Mouse (Mus musculus) inflammation-experienced regulatory T-cells, adult 6 months (primary cell): ENCODE data around the gene Tspan4. TPM values are rescaled to one million over a fixed set of nuclear protein-coding genes. Genes with fewer than 3 reads are reported as not detected.

Source experiments
- ATAC-seq: one replicate; pipeline ENCODE4 v1.8.0; 2017
- polyA plus RNA-seq, 3 experiments: library from polyadenylated mRNA; unstranded; fragments of 100-300 nt; shearing (Covaris generic); gene quantifications; one replicate each; pipeline ENCODE4 v1.2.1; 2017

Gene Tspan4
- polyA plus RNA-seq, 3 experiments from 2014 or later = 1.8 to 3.0 (median 2.4) TPM

DNA sequence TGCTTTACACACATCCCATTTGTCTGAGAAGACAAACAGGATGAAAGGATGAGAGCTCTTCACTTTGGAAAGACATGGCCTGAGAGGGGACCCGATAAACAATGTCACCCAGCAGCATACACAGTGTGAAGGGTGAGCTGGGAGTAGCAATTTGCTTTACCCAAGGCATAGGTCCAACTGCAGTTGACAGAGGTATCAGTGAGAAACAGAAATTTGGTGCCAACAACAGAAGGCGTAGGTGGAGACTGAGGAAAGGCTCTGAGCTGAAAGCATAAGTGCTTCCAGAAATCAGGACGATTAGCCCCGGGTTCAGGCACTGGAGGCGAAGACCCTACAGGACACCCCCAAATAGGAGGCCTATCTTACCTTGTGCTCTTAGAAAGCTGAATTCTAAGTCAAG is 35.2 kb downstream of the Tspan4 start:
- ATAC-seq = no peak

DNA sequence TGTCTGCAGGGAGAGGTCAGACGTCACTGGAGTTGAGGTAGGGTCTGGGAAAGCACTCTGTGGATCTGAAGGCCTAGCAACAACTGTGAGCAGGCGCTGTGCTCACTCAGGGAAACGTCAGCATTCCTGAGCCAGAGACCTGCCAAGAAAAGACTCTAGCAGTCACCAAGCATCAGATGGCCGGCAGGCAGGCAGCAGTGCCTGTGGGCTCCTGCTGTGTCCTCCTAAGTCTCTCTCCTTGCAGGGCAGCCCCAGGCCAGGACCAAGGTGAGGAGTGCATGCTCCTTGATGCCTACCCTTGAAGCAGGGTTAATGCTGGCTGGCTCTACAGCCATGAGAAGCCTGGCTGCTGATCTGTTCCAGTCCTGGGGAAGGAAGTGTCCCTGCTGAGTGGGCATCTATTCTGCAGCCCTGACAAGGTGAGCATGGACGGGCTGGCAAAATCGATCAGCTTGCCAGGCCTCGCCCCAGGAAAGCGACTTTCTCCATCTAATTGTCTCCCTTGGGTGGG is 35.7 kb downstream of the Tspan4 start:
- ATAC-seq = no peak

DNA sequence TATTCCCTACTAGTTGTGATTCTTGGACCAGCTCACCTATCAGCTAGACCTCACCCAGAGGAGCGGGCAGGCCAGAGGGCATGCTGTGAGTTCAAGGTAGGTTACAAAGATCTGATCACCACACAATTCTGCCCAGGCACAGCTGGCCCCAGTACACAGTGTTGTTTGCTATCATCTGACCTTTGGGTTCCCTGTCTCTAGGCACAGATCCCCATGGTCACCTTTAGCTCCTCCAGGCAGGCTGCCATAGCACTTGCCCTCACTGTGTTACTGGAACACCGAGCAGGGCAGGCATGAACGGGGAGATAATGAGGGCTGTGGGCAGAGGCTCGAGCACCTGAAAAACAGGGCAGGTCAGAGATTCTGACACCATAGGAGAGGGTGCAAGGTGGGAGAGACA is 42.6 kb downstream of the Tspan4 start:
- ATAC-seq = no peak

DNA sequence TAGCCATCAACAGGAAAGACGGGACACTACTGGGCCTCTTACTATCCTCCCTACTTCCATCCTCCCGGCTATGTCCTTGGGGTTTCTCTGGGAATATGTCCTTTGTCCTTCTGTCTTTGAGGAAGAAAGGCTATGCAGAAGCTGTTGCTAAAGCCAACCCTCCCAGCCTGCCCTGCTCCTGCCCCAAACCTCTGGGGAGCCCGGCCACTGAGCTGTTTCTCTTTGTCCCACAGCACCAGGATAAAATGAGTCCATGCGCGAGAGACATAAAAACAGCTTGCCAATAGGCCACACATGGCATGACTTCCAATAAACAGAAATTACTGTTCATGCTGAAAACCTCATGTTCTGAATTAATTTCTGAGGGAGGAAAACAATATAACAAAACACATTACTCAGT is 43.3 kb downstream of the Tspan4 start:
- no peak for ATAC-seq

DNA sequence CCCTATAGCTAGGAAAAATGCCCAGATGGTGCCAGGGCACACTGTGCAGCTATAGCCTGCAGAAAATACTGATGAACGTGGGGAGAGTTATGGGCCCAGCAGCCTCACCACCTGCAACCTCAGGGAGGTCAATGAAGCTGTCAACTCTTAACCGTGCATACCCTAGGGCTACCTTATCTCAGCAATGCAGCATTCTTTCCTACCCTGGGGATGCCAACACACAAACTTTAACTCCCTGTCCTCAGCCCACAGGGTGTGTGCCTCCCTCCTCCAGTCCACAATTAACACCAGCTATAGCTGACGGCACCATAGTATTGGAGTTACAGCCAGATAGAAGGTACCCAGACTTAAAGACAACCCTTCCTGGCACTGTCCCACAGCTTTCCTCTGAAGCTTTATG is 43.9 kb downstream of the Tspan4 start:
- ATAC-seq = no peak

DNA sequence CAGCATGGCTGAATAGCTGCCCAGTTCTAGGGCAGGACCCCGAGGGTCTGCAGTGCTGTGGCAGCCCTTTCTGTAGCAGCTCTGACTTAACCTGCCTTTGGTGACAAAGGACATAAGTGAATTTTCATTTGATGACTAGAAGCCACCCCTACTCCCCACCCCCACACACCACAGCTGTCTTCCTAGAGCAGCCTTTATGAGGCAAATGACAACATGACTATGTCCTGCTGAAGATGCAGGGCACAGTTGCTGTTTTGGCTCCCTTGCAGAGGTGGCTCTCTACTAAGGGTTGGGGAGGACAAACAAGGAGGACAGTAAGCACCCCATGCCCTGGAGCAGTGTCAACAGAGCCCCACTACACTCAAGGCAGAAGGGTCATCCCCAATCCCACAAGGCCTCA is 44.8 kb downstream of the Tspan4 start:
- no peak for ATAC-seq

DNA sequence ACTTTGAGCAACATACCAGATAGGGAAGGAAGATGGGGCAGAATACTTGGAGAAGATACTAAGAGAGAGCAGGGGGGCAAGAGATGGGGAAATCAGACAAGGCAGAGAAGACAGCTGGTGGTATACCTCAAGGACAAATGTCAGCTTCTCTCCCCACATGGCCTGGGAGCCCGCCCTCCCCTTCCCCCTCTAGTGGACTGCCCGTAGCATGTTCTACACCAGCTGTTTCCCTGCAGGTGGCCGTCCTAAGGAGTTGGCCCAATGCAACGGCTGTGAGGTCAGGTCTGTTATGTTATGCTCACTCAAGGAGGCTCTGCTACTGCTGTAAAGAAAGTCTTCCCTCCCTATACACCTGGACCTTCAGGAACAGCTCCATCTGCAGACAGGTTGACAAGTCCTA is 48.0 kb downstream of the Tspan4 start:
- ATAC-seq = no peak

DNA sequence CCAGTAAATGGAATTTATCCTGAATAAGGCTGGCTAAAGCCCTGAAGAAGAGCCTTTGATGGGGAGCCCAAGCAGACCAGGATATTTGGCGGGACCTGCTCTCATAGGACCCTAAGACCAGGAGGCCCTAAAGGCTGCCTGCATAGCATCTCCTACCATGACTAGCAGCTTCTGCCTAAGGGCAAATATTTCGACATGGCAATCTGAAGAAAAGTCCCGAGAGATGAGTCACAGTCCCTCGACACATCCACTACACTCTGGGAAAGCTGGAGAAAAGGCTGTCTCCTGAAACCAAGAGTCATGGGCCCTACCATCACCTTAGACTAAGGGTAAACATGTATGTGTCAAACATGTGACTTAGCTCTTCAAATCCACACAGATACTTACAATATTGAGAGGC is 49.2 kb downstream of the Tspan4 start:
- ATAC-seq = no peak

DNA sequence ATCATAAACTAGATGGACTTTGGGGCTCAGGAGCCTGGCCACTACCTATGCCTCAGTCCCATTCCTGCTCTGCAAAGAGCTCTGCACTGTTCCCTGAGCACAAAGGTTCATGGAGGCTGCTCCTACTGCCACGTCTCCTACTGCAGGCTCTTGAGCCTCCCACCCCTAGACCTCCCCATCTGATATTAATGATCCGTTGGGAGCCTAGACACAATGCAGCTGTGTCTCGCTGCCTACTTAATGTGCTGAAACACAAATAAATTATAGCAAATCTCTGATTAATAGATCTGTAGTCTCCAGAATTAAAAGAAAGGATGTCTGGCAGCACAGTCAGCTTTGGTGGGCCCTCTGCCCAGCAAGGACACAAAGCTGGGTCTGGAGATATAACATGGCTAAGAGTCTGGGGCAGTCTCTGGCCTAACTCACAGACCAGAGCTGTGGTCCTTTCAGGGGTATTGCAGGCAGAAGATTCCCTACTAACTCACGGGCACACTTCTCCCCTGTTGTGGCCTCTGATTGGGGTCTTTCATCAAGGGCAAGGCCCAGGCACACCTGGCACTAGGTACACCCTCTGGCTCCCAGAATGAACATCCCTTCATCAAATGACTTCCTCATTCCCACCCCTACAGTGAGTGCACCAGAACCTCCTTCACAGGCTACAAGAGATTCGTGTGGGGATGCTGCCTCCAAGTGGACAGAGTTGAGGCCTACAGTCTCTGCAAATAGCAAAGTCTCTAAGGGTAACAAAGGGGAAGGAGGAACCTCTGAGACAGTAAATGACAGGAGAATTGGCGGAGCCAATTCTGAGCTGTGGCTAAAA is 49.9 kb downstream of the Tspan4 start:
- ATAC-seq = peak; percentile 58

DNA sequence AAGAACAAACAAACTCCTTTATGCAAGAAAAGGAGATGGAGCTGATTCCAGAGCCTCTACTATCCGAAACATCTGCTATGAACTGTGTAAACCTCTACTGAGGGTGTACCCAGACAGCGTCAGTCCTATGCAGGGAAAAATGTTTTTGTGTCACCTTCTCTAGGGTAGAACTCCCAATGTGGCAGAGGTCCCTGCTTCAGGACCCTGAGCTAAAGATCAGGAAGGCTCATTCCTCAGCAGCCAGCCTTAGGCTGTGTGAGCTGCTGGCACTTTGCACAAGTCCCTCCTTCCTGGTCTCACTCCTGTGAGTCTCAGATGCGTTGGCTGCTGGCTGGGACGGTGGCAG is 50.5 kb downstream of the Tspan4 start:
- ATAC-seq = no peak

DNA sequence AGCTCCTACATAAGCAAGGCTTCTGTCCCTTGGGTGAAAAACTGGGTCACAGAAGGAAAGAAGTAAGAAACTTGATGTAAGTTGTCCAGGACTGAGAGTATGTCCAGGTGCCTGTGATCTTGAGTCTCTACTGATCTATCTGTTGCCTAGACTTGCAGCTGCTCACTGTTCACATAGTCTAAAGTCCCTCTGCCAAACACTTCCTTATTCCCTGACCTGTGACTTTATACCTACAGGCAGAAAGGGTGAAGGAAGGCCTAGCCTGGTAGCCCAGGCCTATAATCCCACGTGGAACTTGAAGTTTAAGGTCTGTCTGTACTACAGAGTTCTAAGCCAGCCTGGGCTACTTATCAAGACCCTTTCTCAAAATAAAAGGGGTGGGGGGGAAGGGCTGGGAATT is 60.5 kb downstream of the Tspan4 start:
- no peak for ATAC-seq

DNA sequence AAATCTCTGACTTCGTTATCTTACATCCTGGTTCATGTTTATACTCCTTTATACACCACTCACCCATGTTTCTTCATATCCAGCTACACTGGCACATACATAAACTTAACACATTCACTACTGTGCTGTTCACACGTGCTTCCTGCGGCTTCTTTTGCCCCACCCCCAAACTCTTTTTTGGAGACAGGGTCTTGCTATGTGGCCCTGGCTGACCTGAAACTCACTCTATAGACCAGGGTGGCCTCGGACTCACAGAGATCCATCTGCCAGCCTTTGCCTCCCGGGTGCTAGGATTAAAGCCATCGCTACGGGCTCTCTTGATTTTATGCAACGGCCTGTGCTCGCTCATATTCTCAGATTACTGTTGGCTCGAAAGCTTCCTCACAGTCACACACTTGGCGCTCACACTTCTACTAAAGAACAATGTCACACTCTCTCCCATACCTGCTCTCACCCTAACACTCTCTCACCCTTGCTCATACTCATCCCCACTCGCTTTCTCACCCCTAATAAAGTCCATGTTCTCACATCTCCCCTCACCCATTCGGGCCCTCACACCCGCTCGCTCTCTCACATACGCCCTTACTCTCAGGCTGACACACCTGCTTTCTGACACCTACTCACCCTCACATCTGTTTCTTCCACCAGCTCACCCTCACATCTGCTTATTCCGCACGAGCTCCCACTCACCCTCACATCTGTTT is 64.0 kb downstream of the Tspan4 start:
- ATAC-seq = peak; percentile 16

DNA sequence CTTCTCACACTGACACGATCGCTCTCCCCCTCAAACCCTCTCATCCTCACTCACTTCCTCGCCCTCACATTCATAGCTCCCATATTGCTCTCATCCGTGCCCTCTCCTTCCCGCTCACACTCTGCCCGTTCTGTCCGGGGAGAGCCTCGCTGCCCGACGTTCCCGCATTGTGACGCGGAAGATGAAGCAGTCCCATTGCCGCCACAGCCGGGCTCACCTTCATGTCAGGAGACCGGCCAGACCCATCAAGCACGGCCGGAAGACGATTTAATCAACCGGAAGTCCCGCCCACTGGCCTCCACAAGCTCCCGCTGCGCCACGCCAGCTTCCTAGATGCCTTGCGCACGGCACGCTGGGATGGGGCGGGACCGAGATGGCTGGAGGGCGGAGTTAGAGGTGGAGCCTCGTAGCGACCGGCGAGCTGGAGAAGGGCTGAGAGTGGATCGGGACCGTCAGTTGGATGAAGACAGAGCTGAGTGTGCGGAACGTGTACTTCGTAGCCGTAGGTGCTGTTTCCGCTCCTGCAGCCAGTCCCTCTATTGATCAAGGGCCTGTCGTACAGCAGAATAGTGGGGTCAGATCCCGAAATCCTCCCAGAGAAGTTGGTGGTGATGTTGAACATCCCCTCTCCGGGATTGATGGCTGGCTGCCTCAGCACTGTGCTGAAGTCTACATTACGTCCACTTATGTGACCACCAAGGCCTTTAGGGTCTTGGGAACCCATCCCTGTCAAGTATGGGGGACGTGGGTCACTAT is 64.7 kb downstream of the Tspan4 start, which contains the start of gene Chid1:
TSS of gene Chid1 (minus strand) at position 302 of the 756 bp plus-strand sequence.
- peak; percentile 97 for ATAC-seq

DNA sequence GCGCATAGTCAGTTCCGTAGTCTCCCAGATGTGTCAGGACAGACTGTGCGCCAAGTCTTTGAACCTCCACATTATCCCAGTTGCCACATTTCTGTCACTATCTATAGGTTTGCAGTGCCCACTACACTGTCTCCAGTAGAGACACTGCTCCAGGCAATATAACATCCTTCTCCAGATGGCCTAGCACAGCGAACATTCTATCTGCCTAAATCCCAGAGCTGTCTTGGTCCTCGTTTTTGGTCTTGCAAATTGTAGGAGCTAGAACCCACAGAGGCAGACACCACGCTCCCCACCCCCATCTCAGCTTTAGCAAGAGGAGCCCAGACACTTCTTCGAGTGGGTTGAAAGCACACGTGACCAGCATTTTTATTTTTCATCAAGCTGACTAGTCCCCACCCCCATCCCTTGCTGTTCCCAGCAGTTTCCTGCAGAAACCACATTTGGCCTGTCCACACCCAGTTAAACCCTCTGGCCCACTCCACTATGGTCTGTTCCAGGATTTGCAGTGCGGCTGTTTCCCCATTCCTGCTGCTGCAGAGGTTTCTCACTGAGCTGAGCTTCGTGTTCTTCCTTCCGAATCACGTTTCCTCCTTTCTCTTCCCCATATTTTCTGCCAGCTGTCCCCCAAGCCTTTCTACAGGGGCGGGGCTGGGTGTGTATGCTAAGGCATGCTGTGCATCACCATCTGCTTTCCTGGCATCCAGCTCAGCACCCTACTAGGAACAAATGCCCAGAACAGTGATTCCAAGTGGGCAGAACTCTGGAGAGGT is 65.5 kb downstream of the Tspan4 start:
- no peak for ATAC-seq

DNA sequence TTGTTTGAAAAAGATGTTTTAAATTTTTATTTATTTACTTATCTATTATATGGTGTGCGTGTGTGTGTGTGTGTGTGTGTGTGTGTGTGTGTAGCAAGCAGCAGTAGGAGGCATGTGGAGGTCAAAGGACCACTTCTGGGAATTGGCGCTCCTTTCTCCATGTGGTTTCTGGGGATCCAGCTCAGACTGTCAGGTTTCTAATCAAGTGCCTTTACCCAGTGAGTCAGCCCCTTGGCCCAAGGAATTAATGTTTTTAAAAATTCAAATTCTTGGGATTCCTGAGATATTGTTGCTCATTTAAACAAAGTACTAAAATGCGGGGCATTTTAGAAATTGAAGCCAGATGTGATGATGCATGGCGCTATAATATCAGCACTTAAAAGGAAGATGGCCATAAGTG is 66.6 kb downstream of the Tspan4 start:
- ATAC-seq = no peak

DNA sequence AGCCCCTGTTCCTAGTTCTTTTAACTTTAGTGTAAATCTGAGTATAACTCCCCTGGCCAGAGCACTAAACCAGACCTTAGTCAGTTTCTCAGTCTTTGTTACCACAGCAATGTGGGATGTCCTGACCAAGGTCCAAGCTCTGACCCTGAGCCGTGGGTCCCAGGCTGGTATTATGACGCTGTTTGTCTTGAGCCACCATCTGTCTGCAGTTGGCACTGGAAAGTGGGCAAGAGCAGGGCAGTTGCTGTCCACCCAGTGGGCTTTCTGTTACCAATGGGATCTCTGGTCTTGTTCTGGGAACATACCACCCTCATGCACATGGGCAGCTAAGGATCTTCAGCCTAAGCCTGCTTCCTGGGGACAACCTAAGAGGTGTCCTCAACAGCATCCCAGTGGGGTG is 67.5 kb downstream of the Tspan4 start:
- no peak for ATAC-seq

Other genes starting within 250 kb of the Tspan4 start
- 10 to 100 TPM; 40.5 to 51.6 (median 46.7) TPM for gene Phrf1, start 246.5 kb upstream of the Tspan4 start, polyA plus RNA-seq
- 100 to 1,000 TPM in 2 of 3 experiments, 10 to 100 TPM in 1; 95.5 to 112 (median 100) TPM for gene Irf7, start 208.8 kb upstream of the Tspan4 start, polyA plus RNA-seq
- not detected for gene Cdhr5, start 198.5 kb upstream of the Tspan4 start, polyA plus RNA-seq
- not detected for gene Sct, start 196.1 kb upstream of the Tspan4 start, polyA plus RNA-seq
- not detected for gene Drd4, start 183.2 kb upstream of the Tspan4 start, polyA plus RNA-seq
- gene Deaf1, start 147.6 kb upstream of the Tspan4 start, polyA plus RNA-seq = 10 to 100 TPM; 17.6 to 37.9 (median 34.6) TPM
- gene Tmem80, start 147.5 kb upstream of the Tspan4 start, polyA plus RNA-seq = 10 to 100 TPM; 27.1 to 41.1 (median 39.1) TPM
- not detected for gene Eps8l2, start 136.4 kb upstream of the Tspan4 start, polyA plus RNA-seq
- gene Taldo1, start 83.0 kb upstream of the Tspan4 start, polyA plus RNA-seq = 100 to 1,000 TPM; 271 to 329 (median 303) TPM
- 100 to 1,000 TPM in 1 of 3 experiments, 10 to 100 TPM in 2; 70.1 to 108 (median 91.4) TPM for gene Gatd1, start 61.1 kb upstream of the Tspan4 start, polyA plus RNA-seq
- 1 to 10 TPM in 1 of 3 experiments, not detected in 2; 1.7 TPM for gene Cend1, start 45.7 kb upstream of the Tspan4 start, polyA plus RNA-seq
- gene Slc25a22, start 37.3 kb upstream of the Tspan4 start, polyA plus RNA-seq = 10 to 100 TPM; 31.4 to 50.6 (median 32.0) TPM
- gene Pidd1, start 31.2 kb upstream of the Tspan4 start, polyA plus RNA-seq = 10 to 100 TPM in 2 of 3 experiments, 1 to 10 TPM in 1; 5.8 to 11.5 (median 10.3) TPM
- gene Rplp2, start 27.9 kb upstream of the Tspan4 start, polyA plus RNA-seq = 1,000 to 10,000 TPM; 2,239 to 3,896 (median 3,389) TPM
- gene Pnpla2, start 20.0 kb upstream of the Tspan4 start, polyA plus RNA-seq = 10 to 100 TPM; 49.4 to 68.0 (median 63.9) TPM
- gene Cracr2b, start 14.1 kb upstream of the Tspan4 start, polyA plus RNA-seq = not detected
- gene Cd151, start 7.8 kb upstream of the Tspan4 start, polyA plus RNA-seq = 1 to 10 TPM; 6.0 to 8.7 (median 8.5) TPM
- 10 to 100 TPM; 15.7 to 24.9 (median 19.9) TPM for gene Polr2l, start 108 bp upstream of the Tspan4 start, polyA plus RNA-seq
- 10 to 100 TPM; 13.2 to 23.6 (median 14.6) TPM for gene Chid1, start 64.6 kb downstream of the Tspan4 start, polyA plus RNA-seq
- 10 to 100 TPM; 12.5 to 16.5 (median 13.6) TPM for gene Ap2a2, start 86.9 kb downstream of the Tspan4 start, polyA plus RNA-seq
- gene Muc6, start 180.1 kb downstream of the Tspan4 start, polyA plus RNA-seq = under 1 TPM; 0.31 to 0.64 (median 0.57) TPM
- gene Muc2, start 215.1 kb downstream of the Tspan4 start, polyA plus RNA-seq = not detected